Mouse (Mus musculus) embryonic facial prominence, embryonic 14.5 days (tissue): ENCODE data around the gene Vezf1. TPM values are rescaled to one million over a fixed set of nuclear protein-coding genes. Genes with fewer than 3 reads are reported as not detected.

ENCODE experiments used
- ATAC-seq: fragments of 200-750 bp; cut with Nextera tagmentation; 2 replicates; pipeline ENCODE4 v1.8.0; 2017; ENCODE audit warnings: low read depth, moderate number of reproducible peaks, moderate TSS enrichment
- DNase-seq: peaks from one replicate; pipeline ENCODE4 v3.0.0-alpha.2; 2015; ENCODE audit warnings: low spot score
- H3K27ac ChIP-seq: fragments of 300-500 bp; sonication (generic); replicated peaks from 2 replicates; pipeline ENCODE4 v1.5.1; 2014; ENCODE audit warnings: low read depth, mild to moderate bottlenecking, low read length, moderate library complexity
- H3K27me3 ChIP-seq: fragments of 300-500 bp; sonication (generic); replicated peaks from 2 replicates; pipeline ENCODE4 v1.6.1; 2014; ENCODE audit warnings: low read length; ENCODE audit not compliant: control insufficient read depth, insufficient read depth
- H3K36me3 ChIP-seq: fragments of 300-500 bp; sonication (generic); 2 replicates; pipeline ENCODE4 v1.6.1; 2014; ENCODE audit warnings: low read length, mixed read lengths; ENCODE audit not compliant: control insufficient read depth, insufficient read depth
- H3K4me1 ChIP-seq: fragments of 300-500 bp; sonication (generic); 2 replicates; pipeline ENCODE4 v1.6.1; 2014; ENCODE audit warnings: antibody characterized with exemption, low read length; ENCODE audit not compliant: control insufficient read depth, insufficient read depth
- H3K4me2 ChIP-seq: fragments of 300-500 bp; sonication (generic); 2 replicates; pipeline ENCODE4 v1.6.1; 2014; ENCODE audit warnings: low read depth, mild to moderate bottlenecking, low read length, moderate library complexity, mixed read lengths
- H3K4me3 ChIP-seq: fragments of 300-500 bp; sonication (generic); 2 replicates; pipeline ENCODE4 v1.5.1; 2014; ENCODE audit warnings: low read depth, mild to moderate bottlenecking, low read length
- H3K9ac ChIP-seq: fragments of 300-500 bp; sonication (generic); 2 replicates; pipeline ENCODE4 v1.6.1; 2014; ENCODE audit warnings: low read depth, mild to moderate bottlenecking, low read length, moderate library complexity, mixed read lengths
- H3K9me3 ChIP-seq: fragments of 300-500 bp; sonication (generic); 2 replicates; pipeline ENCODE4 v1.6.1; 2016; ENCODE audit warnings: low read length; ENCODE audit not compliant: control insufficient read depth
- WGBS: fragments of 180-500 bp; shearing (Covaris S2); extraction: QIAGEN DNeasy Blood & Tissue Kit; methylation state at CpG from one replicate; pipeline ENCODE4 v1.1.7; 2014; 5-methylcytosine and 5-hydroxymethylcytosine counted together
- polyA plus RNA-seq: library from polyadenylated mRNA; unstranded; fragments of >200 nt; fragmentation: Nextera tagmentation; extraction: Ambion mirVana; gene quantifications from 2 replicates; pipeline ENCODE4 v1.2.1, GENCODE M21; 2014

Vezf1 gene
- polyA plus RNA-seq, 1 experiment from 2014 or later, result 35.3 TPM

GRCm38 (mm10) chr11:88059141-88059540 is 8.9 kb upstream of the Vezf1 start:
- Histone ChIP-seq H3K4me2 (no peak overlapping the region), H3K4me3 (no peak overlapping the region), H3K27ac (no peak overlapping the region), H3K4me1 (no peaks in the 10 kb centered on the region), H3K27me3 (no peaks in the 10 kb centered on the region), H3K9me3 (no peaks in the 10 kb centered on the region), H3K9ac (no peak overlapping the region), H3K36me3 (peaks cover under 1% of the 10 kb centered on the region)
- DNase-seq, result peak; percentile 88
- peak; percentile 86 for ATAC-seq
- WGBS, result 55% methylated on average over 2 of the region's 2 CpGs

GRCm38 (mm10) chr11:88061892-88062625 is 6.0 kb upstream of the Vezf1 start:
- Histone ChIP-seq H3K36me3 (no peaks in the 10 kb centered on the region), H3K9ac (no peak overlapping the region), H3K27ac (no peak overlapping the region), H3K27me3 (no peaks in the 10 kb centered on the region), H3K4me3 (no peak overlapping the region), H3K9me3 (no peaks in the 10 kb centered on the region), H3K4me2 (no peak overlapping the region), H3K4me1 (peaks cover under 1% of the 10 kb centered on the region)
- no peak for ATAC-seq
- 75% methylated on average over 2 of the region's 2 CpGs for WGBS
- no peak for DNase-seq

GRCm38 (mm10) chr11:88065732-88066131 is 2.3 kb upstream of the Vezf1 start:
- no peak overlapping the region for H3K4me2 ChIP-seq
- no peaks in the 10 kb centered on the region for H3K27me3 ChIP-seq
- H3K36me3 ChIP-seq, result no peaks in the 10 kb centered on the region
- H3K9ac ChIP-seq, result no peak overlapping the region
- no peak overlapping the region for H3K4me3 ChIP-seq
- peaks cover 15% of the 10 kb centered on the region for H3K4me1 ChIP-seq
- ATAC-seq (no peak), DNase-seq (no peak)
- no peak overlapping the region for H3K27ac ChIP-seq
- no peaks in the 10 kb centered on the region for H3K9me3 ChIP-seq

- ATAC-seq, result no peak
- WGBS, result 4% methylated on average over 8 of the region's 8 CpGs
- Histone ChIP-seq H3K4me1 (peaks cover 26% of the 10 kb centered on the region), H3K27ac (peak overlapping the region; percentile 97), H3K36me3 (no peaks in the 10 kb centered on the region), H3K9ac (peak overlapping the region; percentile 96), H3K4me3 (peak overlapping the region; percentile 98), H3K9me3 (no peaks in the 10 kb centered on the region), H3K4me2 (peak overlapping the region; percentile 77), H3K27me3 (no peaks in the 10 kb centered on the region)
- no peak for DNase-seq
Observed at GRCm38 (mm10) chr11:88067191-88067585, 891 bp upstream of the Vezf1 start.

- Histone ChIP-seq H3K36me3 (peaks cover 7% of the 10 kb centered on the region), H3K9ac (peak overlapping the region; percentile 96), H3K4me3 (peak overlapping the region; percentile 98), H3K27me3 (no peaks in the 10 kb centered on the region), H3K9me3 (no peaks in the 10 kb centered on the region), H3K4me2 (peak overlapping the region; percentile 77), H3K4me1 (peaks cover 26% of the 10 kb centered on the region), H3K27ac (peak overlapping the region; percentile 97)
- peak; percentile 65 for DNase-seq
- ATAC-seq, result peak; percentile 69
- WGBS, result under 1% methylated on average over 52 of the region's 92 CpGs
Observed at GRCm38 (mm10) chr11:88068411-88069245, 549 bp downstream of the Vezf1 start.

- Histone ChIP-seq H3K27me3 (no peaks in the 10 kb centered on the region), H3K4me2 (peak overlapping the region; percentile 77), H3K4me3 (peak overlapping the region; percentile 98), H3K9ac (peak overlapping the region; percentile 96), H3K36me3 (peaks cover 13% of the 10 kb centered on the region), H3K4me1 (peaks cover 26% of the 10 kb centered on the region), H3K27ac (peak overlapping the region; percentile 97), H3K9me3 (no peaks in the 10 kb centered on the region)
- no peak for DNase-seq
- no peak for ATAC-seq
- under 1% methylated on average over 12 of the region's 12 CpGs for WGBS
Observed at GRCm38 (mm10) chr11:88069246-88069570, 1.1 kb downstream of the Vezf1 start.

GRCm38 (mm10) chr11:88070392-88070791 is 2.3 kb downstream of the Vezf1 start:
- Histone ChIP-seq H3K27me3 (no peaks in the 10 kb centered on the region), H3K9ac (peak overlapping the region; percentile 35; the same call in 1 of the 2 replicates), H3K9me3 (no peaks in the 10 kb centered on the region), H3K4me2 (peak overlapping the region; percentile 77), H3K36me3 (peaks cover 24% of the 10 kb centered on the region), H3K4me1 (peaks cover 26% of the 10 kb centered on the region), H3K27ac (0 out of 2 replicates have a peak overlapping the region, but pooled peaks have one; percentile 16), H3K4me3 (peak overlapping the region; percentile 98)
- no peak for DNase-seq
- 16% methylated on average over 4 of the region's 4 CpGs for WGBS
- no peak for ATAC-seq

GRCm38 (mm10) chr11:88071113-88071512 is 3.0 kb downstream of the Vezf1 start:
- Histone ChIP-seq H3K4me3 (peak overlapping the region; percentile 98), H3K36me3 (peaks cover 31% of the 10 kb centered on the region), H3K4me2 (peak overlapping the region; percentile 77), H3K4me1 (peaks cover 26% of the 10 kb centered on the region), H3K9me3 (no peaks in the 10 kb centered on the region), H3K27ac (no peak overlapping the region), H3K27me3 (no peaks in the 10 kb centered on the region), H3K9ac (no peak overlapping the region)
- WGBS, result 23% methylated on average over 5 of the region's 5 CpGs
- DNase-seq (peak; percentile 67), ATAC-seq (no peak)
